Mouse (Mus musculus) hindbrain, embryonic 14.5 days (tissue): ENCODE data around the gene Dbndd2. TPM values are rescaled to one million over a fixed set of nuclear protein-coding genes. Genes with fewer than 3 reads are reported as not detected.

Experiments used
- ATAC-seq: fragments of 200-750 bp; cut with Nextera tagmentation; 2 replicates; pipeline ENCODE4 v1.8.0; 2017; ENCODE audit warnings: moderate number of reproducible peaks, mild to moderate bottlenecking, moderate TSS enrichment, moderate library complexity; ENCODE audit not compliant: low FRiP score
- DNase-seq: peaks from one replicate; pipeline ENCODE4 v3.0.0-alpha.2; 2015; ENCODE audit warnings: low spot score
- H3K27ac ChIP-seq: fragments of 300-500 bp; sonication (generic); 2 replicates; pipeline ENCODE4 v1.5.1; 2014; ENCODE audit warnings: mild to moderate bottlenecking, moderate library complexity
- H3K27me3 ChIP-seq: fragments of 300-500 bp; sonication (generic); 2 replicates; pipeline ENCODE4 v1.6.1; 2014; ENCODE audit warnings: mild to moderate bottlenecking, low read length, mixed read lengths; ENCODE audit not compliant: control insufficient read depth, insufficient read depth
- H3K36me3 ChIP-seq: fragments of 300-500 bp; sonication (generic); replicated peaks from 2 replicates; pipeline ENCODE4 v1.6.1; 2014; ENCODE audit not compliant: control insufficient read depth, insufficient read depth
- H3K4me1 ChIP-seq: fragments of 300-500 bp; sonication (generic); replicated peaks from 2 replicates; pipeline ENCODE4 v1.6.1; 2014; ENCODE audit warnings: antibody characterized with exemption, low read length, mixed read lengths; ENCODE audit not compliant: control insufficient read depth, insufficient read depth
- H3K4me2 ChIP-seq: fragments of 300-500 bp; sonication (generic); replicated peaks from 2 replicates; pipeline ENCODE4 v1.6.1; 2014; ENCODE audit warnings: mild to moderate bottlenecking, moderate library complexity
- H3K4me3 ChIP-seq: fragments of 300-500 bp; sonication (generic); replicated peaks from 2 replicates; pipeline ENCODE4 v1.5.1; 2014; ENCODE audit warnings: mild to moderate bottlenecking, low read length
- H3K9ac ChIP-seq: fragments of 300-500 bp; sonication (generic); 2 replicates; pipeline ENCODE4 v1.6.1; 2014
- H3K9me3 ChIP-seq: fragments of 300-500 bp; sonication (generic); 2 replicates; pipeline ENCODE4 v1.6.1; 2016; ENCODE audit warnings: low read length; ENCODE audit not compliant: control insufficient read depth
- WGBS: fragments of 180-500 bp; shearing (Covaris S2); extraction: QIAGEN DNeasy Blood & Tissue Kit; methylation state at CpG from one replicate; pipeline ENCODE4 v1.1.7; 2014; 5-methylcytosine and 5-hydroxymethylcytosine counted together
- polyA plus RNA-seq: library from polyadenylated mRNA; unstranded; fragments of >200 nt; fragmentation: Nextera tagmentation; extraction: Ambion mirVana; gene quantifications from 2 replicates; pipeline ENCODE4 v1.2.1, GENCODE M21; 2014

The Dbndd2 gene
- polyA plus RNA-seq, 1 experiment from 2014 or later, result 13.8 TPM

GRCm38 (mm10) chr2:164452000-164452676, 33.8 kb upstream of the Dbndd2 start:
- Histone ChIP-seq H3K9ac (no peak overlapping the region), H3K4me1 (0 out of 2 replicates have a peak, but pooled peaks cover 6% of the 10 kb centered on the region), H3K9me3 (no peaks in the 10 kb centered on the region), H3K4me2 (no peak overlapping the region), H3K4me3 (no peak overlapping the region), H3K27ac (no peak overlapping the region), H3K36me3 (no peaks in the 10 kb centered on the region), H3K27me3 (no peaks in the 10 kb centered on the region)
- 44% methylated on average over 13 of the region's 13 CpGs for WGBS
- DNase-seq, result no peak
- no peak for ATAC-seq

GRCm38 (mm10) chr2:164453047-164453757, 32.7 kb upstream of the Dbndd2 start:
- DNase-seq (no peak), ATAC-seq (no peak)
- no peak overlapping the region for H3K4me2 ChIP-seq
- WGBS, result 80% methylated on average over 14 of the region's 14 CpGs
- no peak overlapping the region for H3K4me3 ChIP-seq
- 0 out of 2 replicates have a peak, but pooled peaks cover 6% of the 10 kb centered on the region for H3K4me1 ChIP-seq
- no peak overlapping the region for H3K9ac ChIP-seq
- H3K9me3 ChIP-seq, result no peaks in the 10 kb centered on the region
- H3K36me3 ChIP-seq, result no peaks in the 10 kb centered on the region
- H3K27me3 ChIP-seq, result no peaks in the 10 kb centered on the region
- no peak overlapping the region for H3K27ac ChIP-seq

- Histone ChIP-seq H3K27me3 (no peaks in the 10 kb centered on the region), H3K9ac (no peak overlapping the region), H3K4me1 (0 out of 2 replicates have a peak, but pooled peaks cover 6% of the 10 kb centered on the region), H3K4me3 (no peak overlapping the region), H3K27ac (no peak overlapping the region), H3K36me3 (no peaks in the 10 kb centered on the region), H3K9me3 (no peaks in the 10 kb centered on the region), H3K4me2 (no peak overlapping the region)
- DNase-seq (no peak), ATAC-seq (no peak)
- 67% methylated on average over 7 of the region's 7 CpGs for WGBS
These were observed 31.9 kb upstream of the Dbndd2 start for GRCm38 (mm10) chr2:164453887-164454500.

- no peak overlapping the region for H3K27ac ChIP-seq
- no peak for DNase-seq
- no peak for ATAC-seq
- H3K4me3 ChIP-seq, result no peak overlapping the region
- H3K4me2 ChIP-seq, result no peak overlapping the region
- 82% methylated on average over 10 of the region's 10 CpGs for whole genome bisulfite sequencing
- H3K36me3 ChIP-seq, result no peaks in the 10 kb centered on the region
- 0 out of 2 replicates have a peak, but pooled peaks cover 6% of the 10 kb centered on the region for H3K4me1 ChIP-seq
- H3K9ac ChIP-seq, result no peak overlapping the region
- H3K27me3 ChIP-seq, result no peaks in the 10 kb centered on the region
- H3K9me3 ChIP-seq, result no peaks in the 10 kb centered on the region
These were observed 31.1 kb upstream of the Dbndd2 start for GRCm38 (mm10) chr2:164454846-164455245.

GRCm38 (mm10) chr2:164455421-164456190, 30.3 kb upstream of the Dbndd2 start:
- WGBS, result 84% methylated on average over 6 of the region's 6 CpGs
- no peak for DNase-seq
- no peak overlapping the region for H3K9ac ChIP-seq
- no peak for ATAC-seq
- H3K4me1 ChIP-seq, result 0 out of 2 replicates have a peak, but pooled peaks cover 6% of the 10 kb centered on the region
- H3K9me3 ChIP-seq, result no peaks in the 10 kb centered on the region
- no peak overlapping the region for H3K27ac ChIP-seq
- no peak overlapping the region for H3K4me2 ChIP-seq
- H3K27me3 ChIP-seq, result no peaks in the 10 kb centered on the region
- H3K36me3 ChIP-seq, result no peaks in the 10 kb centered on the region
- H3K4me3 ChIP-seq, result no peak overlapping the region

GRCm38 (mm10) chr2:164456413-164456812, 29.5 kb upstream of the Dbndd2 start:
- H3K27ac ChIP-seq, result no peak overlapping the region
- H3K27me3 ChIP-seq, result no peaks in the 10 kb centered on the region
- H3K36me3 ChIP-seq, result no peaks in the 10 kb centered on the region
- H3K4me2 ChIP-seq, result peak overlapping the region; percentile 23
- no peaks in the 10 kb centered on the region for H3K9me3 ChIP-seq
- DNase-seq (no peak), ATAC-seq (no peak)
- 87% methylated on average over 1 of the region's 1 CpGs for WGBS
- H3K4me1 ChIP-seq, result 0 out of 2 replicates have a peak, but pooled peaks cover 6% of the 10 kb centered on the region
- H3K9ac ChIP-seq, result no peak overlapping the region
- no peak overlapping the region for H3K4me3 ChIP-seq

- ATAC-seq (no peak), DNase-seq (peak; percentile 26)
- H3K4me3 ChIP-seq, result no peak within 1 kb of the TSS
- no peak within 1 kb of the TSS for H3K27ac ChIP-seq
- no peaks in the 10 kb centered on the region for H3K27me3 ChIP-seq
- no peaks in the 10 kb centered on the region for H3K36me3 ChIP-seq
- H3K9ac ChIP-seq, result no peak within 1 kb of the TSS
- H3K9me3 ChIP-seq, result no peaks in the 10 kb centered on the region
- WGBS, result under 1% methylated on average over 7 of the region's 7 CpGs
- peak within 1 kb of the TSS; percentile 23 for H3K4me2 ChIP-seq
- peaks cover 9% of the 10 kb centered on the region for H3K4me1 ChIP-seq
These were observed 29.0 kb upstream of the Dbndd2 start, which contains the start of gene Sys1 for GRCm38 (mm10) chr2:164456864-164457300. Gene Sys1, plus strand, starts transcription at chr2:164456964.

- H3K27ac ChIP-seq, result no peak overlapping the region
- no peaks in the 10 kb centered on the region for H3K27me3 ChIP-seq
- H3K9me3 ChIP-seq, result no peaks in the 10 kb centered on the region
- 66% methylated on average over 7 of the region's 7 CpGs for WGBS
- no peak overlapping the region for H3K4me3 ChIP-seq
- no peak overlapping the region for H3K9ac ChIP-seq
- ATAC-seq, result no peak
- H3K4me2 ChIP-seq, result no peak overlapping the region
- H3K4me1 ChIP-seq, result peaks cover 17% of the 10 kb centered on the region
- no peaks in the 10 kb centered on the region for H3K36me3 ChIP-seq
- DNase-seq, result no peak
These were observed 28.0 kb upstream of the Dbndd2 start for GRCm38 (mm10) chr2:164457942-164458341.
